Mouse (Mus musculus): ENCODE measurements around the gene Mrpl51. TPM values are rescaled to one million over a fixed set of nuclear protein-coding genes. Genes with fewer than 3 reads are reported as not detected.

Gene Mrpl51
- total RNA-seq (2021) = 100 to 1,000 TPM; 161 to 206 TPM
- long read RNA-seq, experiment 1, transcript Mrpl51-201 (3 exons, 3,427 nt) = major isoform, 33 of 39 reads
- long read RNA-seq, experiment 1, partial matches to known transcripts = 4 of 39 reads
- long read RNA-seq, experiment 1, other reads (novel, unspliced or antisense) = 0 of 39 reads
- long read RNA-seq, experiment 2, transcript Mrpl51-201 (3 exons, 3,427 nt) = major isoform, 58 of 87 reads
- long read RNA-seq, experiment 2, transcript Mrpl51-202 (3 exons, 855 nt) = minor isoform, 7 of 87 reads
- long read RNA-seq, experiment 2, partial matches to known transcripts = 22 of 87 reads
- long read RNA-seq, experiment 2, other reads (novel, unspliced or antisense) = 0 of 87 reads

DNA sequence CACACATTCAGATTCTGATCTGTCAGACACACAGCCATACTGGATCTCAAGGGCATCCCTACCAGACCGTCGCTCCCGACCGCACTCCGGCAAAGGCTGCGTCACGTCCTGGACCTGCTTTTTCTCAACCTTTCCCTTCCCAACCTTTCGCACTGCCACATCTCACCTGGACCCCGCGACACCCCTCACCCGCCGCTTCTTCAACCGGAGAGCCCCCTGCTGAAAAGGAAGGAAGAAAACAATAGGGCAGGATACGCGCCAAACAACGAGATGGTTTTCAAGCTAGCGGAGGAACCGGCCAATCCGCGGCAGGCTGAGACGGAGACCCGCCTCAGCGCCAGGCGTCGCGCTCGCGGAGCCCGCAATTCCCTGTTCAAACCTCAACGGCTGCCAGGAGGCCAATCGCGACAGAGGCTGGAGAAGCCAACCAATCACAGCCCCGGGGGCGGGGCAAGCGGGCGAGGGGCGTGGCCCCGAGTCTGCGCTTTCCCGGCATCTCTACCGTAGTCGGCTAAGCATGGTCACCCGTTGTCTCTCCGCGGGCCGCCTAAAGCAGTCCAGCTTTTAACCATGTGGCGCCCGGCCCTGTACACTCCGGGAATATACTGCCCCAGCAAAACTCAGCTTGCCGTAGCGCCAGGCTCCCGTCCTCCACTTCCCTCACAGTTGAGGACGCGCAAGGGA, at the start of gene Mrpl51, which contains the start of gene Ncapd2:
Gene Mrpl51 (plus strand): TSS at position 470 of the 684 bp plus-strand sequence.
Gene Ncapd2 (minus strand): TSS at position 370 of the 684 bp plus-strand sequence.
- DNase-seq (ENCODE audit: low spot score in 2 of 2) = peak; percentile 95

DNA sequence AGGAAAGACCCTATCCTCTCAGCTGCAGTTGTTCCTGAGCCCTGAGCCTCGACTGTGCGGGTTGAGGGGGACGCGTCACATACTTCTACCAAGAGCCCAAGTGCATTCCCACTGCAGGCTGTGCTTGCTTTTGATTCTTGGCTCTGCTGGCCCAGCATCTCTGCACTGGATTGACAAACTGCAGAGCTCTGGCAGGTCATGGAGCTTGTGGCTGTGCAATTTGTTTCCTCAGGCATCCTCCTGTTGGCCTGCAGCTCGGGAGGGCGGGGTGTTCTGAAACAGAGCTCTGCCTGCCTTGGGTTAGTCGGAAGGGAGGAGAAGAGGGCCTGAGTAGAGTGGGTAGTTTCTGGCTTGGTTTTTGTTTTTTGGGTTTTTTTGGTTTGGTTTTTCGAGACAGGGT, 49.2 kb upstream of the Mrpl51 start:
- DNase-seq (ENCODE audit: low spot score in 2 of 2) = no peak

GRCm38 (mm10) chr6:125143128-125143527, 48.5 kb upstream of the Mrpl51 start:
- no peak for DNase-seq (ENCODE audit: low spot score in 2 of 2)

DNA sequence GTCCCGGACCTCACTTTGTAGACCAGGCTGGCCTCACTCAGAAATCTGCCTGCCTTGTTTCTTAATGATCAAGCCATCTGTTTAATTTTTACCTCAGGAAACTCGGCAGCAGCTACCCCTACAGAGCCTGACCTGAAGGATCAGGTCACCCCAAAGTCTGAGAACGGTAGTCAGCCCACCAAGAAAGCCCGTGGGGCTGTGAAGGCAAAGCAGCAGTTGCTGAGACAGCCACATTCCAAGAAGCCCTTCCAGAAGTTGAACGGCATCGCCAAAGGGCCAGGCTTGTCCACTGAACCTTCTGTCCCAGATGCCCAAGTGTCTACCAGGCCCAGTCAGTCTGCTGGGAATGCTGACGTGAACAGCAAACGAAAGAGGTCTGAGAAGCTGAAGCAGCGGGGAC, 47.7 kb upstream of the Mrpl51 start:
- no peak for DNase-seq (ENCODE audit: low spot score in 2 of 2)

DNA sequence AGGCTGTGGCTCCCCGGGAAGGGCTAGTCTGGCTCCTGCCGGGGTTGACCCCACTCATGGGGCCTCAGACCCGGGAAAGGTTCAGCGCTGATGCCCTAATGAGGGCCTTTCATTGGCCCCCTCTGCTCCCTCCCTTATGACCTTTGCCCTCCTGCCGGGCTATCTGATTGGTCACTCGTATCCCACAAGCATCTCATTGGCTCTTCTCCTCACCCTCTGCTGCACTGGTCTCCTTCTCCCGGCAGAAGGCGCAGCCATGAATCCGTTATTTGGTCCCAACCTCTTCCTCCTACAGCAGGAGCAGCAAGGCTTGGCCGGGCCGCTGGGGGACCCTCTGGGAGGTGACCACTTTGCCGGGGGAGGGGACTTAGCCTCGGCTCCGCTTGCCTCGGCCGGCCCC, 46.6 kb upstream of the Mrpl51 start, which contains the start of gene Iffo1:
Gene Iffo1 (plus strand): TSS at position 241 of the 400 bp plus-strand sequence.
- peak; percentile 79 to 80 for DNase-seq (ENCODE audit: low spot score in 2 of 2)

DNA sequence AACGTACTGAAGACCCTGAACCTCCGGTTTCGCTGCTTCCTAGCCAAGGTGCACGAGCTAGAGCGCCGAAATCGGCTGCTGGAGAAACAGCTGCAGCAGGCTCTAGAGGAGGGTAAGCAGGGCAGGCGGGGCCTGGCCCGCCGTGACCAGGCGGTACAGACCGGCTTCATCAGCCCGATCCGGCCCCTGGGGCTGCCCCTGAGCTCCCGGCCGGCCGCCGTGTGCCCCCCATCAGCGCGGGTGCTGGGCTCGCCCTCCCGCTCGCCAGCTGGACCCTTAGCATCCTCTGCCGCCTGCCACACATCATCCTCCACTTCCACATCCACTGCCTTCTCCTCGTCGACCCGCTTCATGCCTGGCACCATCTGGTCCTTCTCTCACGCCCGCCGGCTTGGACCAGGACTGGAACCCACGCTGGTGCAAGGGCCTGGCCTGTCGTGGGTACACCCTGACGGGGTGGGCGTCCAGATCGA, 46.1 kb upstream of the Mrpl51 start:
- DNase-seq (ENCODE audit: low spot score in 2 of 2) = peak in 1 of 2 experiments; percentile 45

DNA sequence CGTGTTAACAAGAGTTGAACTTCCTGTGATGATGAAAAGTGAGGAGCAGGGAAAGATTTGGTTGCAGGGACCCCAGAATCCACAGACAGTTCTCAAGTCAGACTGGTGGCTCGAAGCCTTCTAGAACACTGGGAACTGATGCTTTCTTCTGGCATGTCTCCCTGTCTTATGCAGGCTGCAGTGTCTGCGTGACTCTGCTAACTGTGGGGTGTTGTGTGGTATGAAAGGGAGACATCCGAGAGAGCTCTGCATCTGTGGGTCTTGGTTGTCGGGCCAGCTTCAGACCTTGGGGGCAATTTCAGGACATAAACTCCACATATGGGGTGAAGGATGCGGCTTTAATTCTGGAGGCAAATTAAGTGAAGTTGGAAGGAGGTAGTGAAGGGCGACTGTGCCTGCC, 45.5 kb upstream of the Mrpl51 start:
- DNase-seq (ENCODE audit: low spot score in 2 of 2) = no peak

- DNase-seq (ENCODE audit: low spot score in 2 of 2) = no peak
Observed at GRCm38 (mm10) chr6:125146797-125147196, 44.8 kb upstream of the Mrpl51 start.

- DNase-seq (ENCODE audit: low spot score in 2 of 2) = no peak
Observed at GRCm38 (mm10) chr6:125147329-125147728, 44.3 kb upstream of the Mrpl51 start.

DNA sequence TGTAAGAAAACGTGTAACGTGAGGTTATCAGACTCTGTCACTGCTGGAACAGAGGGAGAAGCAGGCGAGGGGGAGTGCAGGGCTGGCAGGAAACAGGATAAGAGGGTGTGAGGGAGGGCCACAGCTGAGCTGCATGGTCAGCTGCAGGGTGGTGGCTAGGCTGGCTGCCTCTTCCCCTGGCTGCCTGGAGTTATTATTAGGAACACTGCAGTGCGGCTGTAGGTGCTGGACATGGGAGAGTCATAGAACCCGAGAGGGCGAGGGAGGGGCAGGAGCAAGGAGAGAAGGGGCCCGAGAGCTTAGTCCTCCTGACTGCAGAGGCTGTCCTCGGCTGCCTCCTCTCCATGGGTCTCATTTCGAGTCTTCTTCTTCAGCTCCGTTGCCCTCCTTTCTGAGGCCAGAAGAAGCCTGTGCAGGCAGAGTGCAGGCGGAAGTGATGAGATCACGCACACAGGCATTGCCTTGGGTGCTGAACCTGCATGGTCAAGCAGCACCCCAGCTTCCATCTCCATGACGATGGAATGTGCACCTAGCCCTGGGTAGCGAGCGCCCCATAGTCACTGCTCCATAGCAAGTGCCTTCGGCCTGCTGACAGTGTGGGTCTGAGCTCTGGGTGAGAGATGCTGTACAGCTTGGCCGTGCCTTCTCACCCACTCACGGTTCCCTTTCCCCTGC, 43.2 kb upstream of the Mrpl51 start:
- DNase-seq (ENCODE audit: low spot score in 2 of 2) = no peak

- no peak for DNase-seq (ENCODE audit: low spot score in 2 of 2)
Observed at GRCm38 (mm10) chr6:125148926-125149568, 42.6 kb upstream of the Mrpl51 start.

GRCm38 (mm10) chr6:125149569-125149950, 42.0 kb upstream of the Mrpl51 start:
- DNase-seq (ENCODE audit: low spot score in 2 of 2) = no peak

DNA sequence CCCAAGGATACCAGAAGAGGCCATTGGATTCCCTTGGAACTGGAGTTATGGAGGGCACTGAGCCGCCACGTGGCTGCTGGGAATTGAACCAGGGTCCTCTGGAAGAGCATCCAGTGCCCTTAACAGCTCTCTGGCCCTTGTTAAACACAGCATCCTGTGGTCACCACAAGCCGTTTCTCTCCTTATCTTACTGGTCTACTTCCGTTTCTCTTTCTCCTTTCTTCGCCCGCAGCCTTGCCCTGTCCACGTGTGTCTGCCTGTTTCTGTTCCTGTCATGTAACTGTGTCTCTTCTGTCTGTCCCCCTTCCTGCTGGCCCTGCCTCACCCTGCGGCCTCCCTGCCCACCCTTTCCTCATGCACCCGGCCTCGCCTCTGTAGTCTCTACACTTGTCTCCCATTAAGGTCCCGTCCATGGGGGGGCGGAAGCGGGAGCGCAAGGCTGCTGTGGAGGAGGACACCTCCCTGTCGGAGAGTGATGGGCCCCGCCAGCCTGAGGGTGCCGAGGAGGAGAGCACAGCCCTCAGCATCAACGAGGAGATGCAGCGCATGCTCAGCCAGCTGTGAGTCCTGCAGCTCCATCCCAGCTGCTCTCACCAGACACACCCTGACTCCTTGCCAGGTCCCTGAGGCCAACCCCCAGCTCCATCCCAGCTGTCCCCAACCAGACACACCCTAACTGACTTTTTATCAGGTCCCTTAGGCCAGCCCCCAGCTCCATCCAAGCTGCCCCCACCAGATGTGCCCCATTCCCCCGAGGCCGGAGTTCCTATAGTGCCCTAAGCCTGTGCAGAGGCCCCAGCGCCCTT, 39.2 kb upstream of the Mrpl51 start:
- DNase-seq (ENCODE audit: low spot score in 2 of 2) = no peak

GRCm38 (mm10) chr6:125153018-125153389, 38.6 kb upstream of the Mrpl51 start:
- DNase-seq (ENCODE audit: low spot score in 2 of 2) = no peak

DNA sequence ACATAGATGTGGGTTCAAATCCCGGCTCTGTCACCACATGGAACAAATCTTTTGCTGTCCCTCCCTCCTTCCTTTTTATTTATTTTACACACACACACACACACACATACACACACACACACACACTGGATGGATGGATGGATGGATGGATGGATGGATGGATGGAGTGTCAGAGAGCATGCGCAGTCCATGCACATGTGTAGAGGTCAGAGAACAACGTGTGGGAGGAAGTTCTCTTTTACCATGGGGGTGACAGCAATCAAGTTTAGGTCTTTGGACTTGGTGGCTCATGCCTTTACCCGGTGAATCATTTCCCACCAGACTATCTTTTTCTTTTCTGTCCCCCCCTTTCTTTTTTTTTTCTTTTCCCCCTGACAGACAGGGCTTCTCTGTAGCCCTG, 37.9 kb upstream of the Mrpl51 start:
- DNase-seq (ENCODE audit: low spot score in 2 of 2) = no peak

GRCm38 (mm10) chr6:125154550-125154949, 37.1 kb upstream of the Mrpl51 start:
- no peak for DNase-seq (ENCODE audit: low spot score in 2 of 2)

DNA sequence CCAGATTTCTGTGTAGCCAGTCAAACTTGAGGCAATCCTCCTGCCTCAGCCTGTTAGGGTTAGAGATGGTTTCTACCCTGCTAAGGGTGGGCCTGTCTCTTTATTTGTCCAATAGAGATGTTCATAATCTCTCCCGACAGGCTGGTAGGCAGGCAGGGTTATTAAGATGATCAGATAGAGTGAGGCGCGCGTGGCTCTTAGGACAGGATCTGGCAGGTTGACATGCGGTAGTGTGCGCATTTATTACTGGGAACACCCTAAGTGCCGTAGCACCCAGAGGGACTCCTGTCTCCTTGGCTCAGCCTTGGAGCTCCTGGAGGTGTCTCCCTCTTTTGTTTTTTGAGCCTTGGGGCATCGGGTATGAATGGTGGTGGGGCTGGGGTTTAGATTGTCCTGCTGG, 36.3 kb upstream of the Mrpl51 start:
- no peak for DNase-seq (ENCODE audit: low spot score in 2 of 2)

DNA sequence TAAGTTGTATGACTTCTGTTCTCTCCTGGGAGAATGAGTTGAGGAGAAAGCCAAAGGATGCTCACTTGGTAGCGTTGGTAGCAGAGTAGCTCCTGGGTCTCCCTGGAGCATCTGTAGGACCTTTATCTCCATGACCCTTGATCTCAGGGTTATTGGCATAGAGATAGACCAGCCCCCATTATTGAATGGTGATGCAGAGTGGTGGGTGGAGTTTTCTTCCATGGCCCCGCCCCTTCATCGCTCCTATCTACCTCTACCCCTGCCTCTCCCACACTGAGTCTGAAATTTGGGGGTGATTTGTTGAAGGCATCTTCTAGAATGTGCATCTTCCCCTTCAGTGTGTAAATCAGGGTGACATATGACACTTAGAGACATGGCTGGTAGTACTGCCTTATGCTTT, 35.1 kb upstream of the Mrpl51 start:
- DNase-seq (ENCODE audit: low spot score in 2 of 2) = no peak

GRCm38 (mm10) chr6:125156903-125157614, 34.5 kb upstream of the Mrpl51 start:
- DNase-seq (ENCODE audit: low spot score in 2 of 2) = no peak
